Mouse (Mus musculus) intestine, embryonic 14.5 days (tissue): ENCODE measurements around the gene Insl3. TPM values are rescaled to one million over a fixed set of nuclear protein-coding genes. Genes with fewer than 3 reads are reported as not detected.
"Not testable (repeated sequence)": the region's sequence is repeated elsewhere in the genome, so short reads cannot be mapped to it uniquely, and the experiment has no call there.

Source experiments
- ATAC-seq: fragments of 200-750 bp; cut with Nextera tagmentation; replicated peaks from 2 replicates; pipeline ENCODE4 v1.8.0; 2017; ENCODE audit warnings: low read depth, moderate number of reproducible peaks, moderate TSS enrichment, moderate library complexity; ENCODE audit not compliant: low FRiP score, low TSS enrichment
- DNase-seq: peaks from one replicate; pipeline ENCODE4 v3.0.0-alpha.2; 2018; ENCODE audit warnings: low spot score
- H3K27ac ChIP-seq: fragments of 300-500 bp; sonication (generic); 2 replicates; pipeline ENCODE4 v1.5.1; 2014; ENCODE audit warnings: low read depth, mild to moderate bottlenecking, control low read depth
- H3K27me3 ChIP-seq: fragments of 300-500 bp; sonication (generic); replicated peaks from 2 replicates; pipeline ENCODE4 v1.6.1; 2014; ENCODE audit warnings: low read length, control low read depth; ENCODE audit not compliant: control insufficient read depth, insufficient read depth
- H3K36me3 ChIP-seq: fragments of 300-500 bp; sonication (generic); 2 replicates; pipeline ENCODE4 v1.6.1; 2014; ENCODE audit warnings: low read length, control low read depth; ENCODE audit not compliant: control insufficient read depth, insufficient read depth
- H3K4me1 ChIP-seq: fragments of 300-500 bp; sonication (generic); replicated peaks from 2 replicates; pipeline ENCODE4 v1.6.1; 2014; ENCODE audit warnings: low read length, control low read depth, mixed read lengths; ENCODE audit not compliant: control insufficient read depth, insufficient read depth
- H3K4me2 ChIP-seq: fragments of 300-500 bp; sonication (generic); 2 replicates; pipeline ENCODE4 v1.6.1; 2014; ENCODE audit warnings: low read length
- H3K4me3 ChIP-seq: fragments of 300-500 bp; sonication (generic); 2 replicates; pipeline ENCODE4 v1.5.1; 2014; ENCODE audit warnings: low read depth, low read length, control low read depth, mixed read lengths
- H3K9ac ChIP-seq: fragments of 300-500 bp; sonication (generic); 2 replicates; pipeline ENCODE4 v1.6.1; 2014; ENCODE audit warnings: mild to moderate bottlenecking, low read length
- H3K9me3 ChIP-seq: fragments of 300-500 bp; sonication (generic); 2 replicates; pipeline ENCODE4 v1.6.1; 2016; ENCODE audit warnings: low read length, control low read depth; ENCODE audit not compliant: control insufficient read depth
- WGBS: fragments of 180-500 bp; shearing (Covaris S2); extraction: QIAGEN DNeasy Blood & Tissue Kit; methylation state at CpG from one replicate; pipeline ENCODE4 v1.1.7; 2014; 5-methylcytosine and 5-hydroxymethylcytosine counted together
- polyA plus RNA-seq: library from polyadenylated mRNA; unstranded; fragments of >200 nt; fragmentation: Nextera tagmentation; extraction: Ambion mirVana; gene quantifications from 2 replicates; pipeline ENCODE4 v1.2.1, GENCODE M21; 2014

Insl3 gene
- polyA plus RNA-seq, 1 experiment from 2014 or later: 1.4 TPM

GRCm38 (mm10) chr8:71692509-71692908 is 3.5 kb downstream of the Insl3 start:
- peaks cover 86% of the 10 kb centered on the region for H3K27me3 ChIP-seq
- 9% methylated on average over 30 of the region's 30 CpGs for WGBS
- H3K9ac ChIP-seq: no peak overlapping the region
- DNase-seq: no peak
- no peak overlapping the region for H3K4me2 ChIP-seq
- no peak overlapping the region for H3K4me3 ChIP-seq
- H3K9me3 ChIP-seq: no peaks in the 10 kb centered on the region
- no peak for ATAC-seq
- peaks cover 8% of the 10 kb centered on the region; the same call in 1 of the 2 replicates for H3K4me1 ChIP-seq
- no peaks in the 10 kb centered on the region for H3K36me3 ChIP-seq
- no peak overlapping the region for H3K27ac ChIP-seq

- no peak overlapping the region for H3K27ac ChIP-seq
- H3K4me2 ChIP-seq: peak overlapping the region; percentile 24
- H3K27me3 ChIP-seq: peaks cover 78% of the 10 kb centered on the region
- H3K4me1 ChIP-seq: peaks cover 8% of the 10 kb centered on the region; the same call in 1 of the 2 replicates
- ATAC-seq: no peak; the same call in 1 of the 2 replicates
- WGBS: 14% methylated on average over 68 of the region's 68 CpGs
- H3K9ac ChIP-seq: no peak overlapping the region
- H3K36me3 ChIP-seq: no peaks in the 10 kb centered on the region
- 0 out of 2 replicates have a peak overlapping the region, but pooled peaks have one; percentile 10 for H3K4me3 ChIP-seq
- no peaks in the 10 kb centered on the region for H3K9me3 ChIP-seq
- DNase-seq: peak; percentile 60
These were observed 4.4 kb downstream of the Insl3 start for GRCm38 (mm10) chr8:71693166-71694041.

GRCm38 (mm10) chr8:71695456-71695855 is 6.4 kb downstream of the Insl3 start:
- H3K4me3 ChIP-seq, DNase-seq, H3K36me3 ChIP-seq, ATAC-seq, H3K9ac ChIP-seq, H3K4me2 ChIP-seq, H3K9me3 ChIP-seq, H3K27ac ChIP-seq, H3K4me1 ChIP-seq: not testable (repeated sequence)
- 68% methylated on average over 12 of the region's 12 CpGs for WGBS
- peaks cover 74% of the 10 kb centered on the region for H3K27me3 ChIP-seq

- DNase-seq: no peak
- Histone ChIP-seq H3K27me3 (peaks cover 52% of the 10 kb centered on the region), H3K4me3 (peak overlapping the region; percentile 31; the same call in 1 of the 2 replicates), H3K36me3 (no peaks in the 10 kb centered on the region), H3K9me3 (no peaks in the 10 kb centered on the region), H3K4me1 (no peaks in the 10 kb centered on the region), H3K9ac (no peak overlapping the region), H3K4me2 (peak overlapping the region; percentile 45), H3K27ac (no peak overlapping the region)
- ATAC-seq: peak; percentile 37; the same call in 1 of the 2 replicates
- WGBS: 5% methylated on average over 29 of the region's 29 CpGs
These were observed 11.7 kb downstream of the Insl3 start for GRCm38 (mm10) chr8:71700493-71701269.

GRCm38 (mm10) chr8:71701414-71702086 is 12.5 kb downstream of the Insl3 start, which contains the start of gene B3gnt3:
B3gnt3 (minus strand) TSS chr8:71701789.
- Histone ChIP-seq H3K4me3 (peak within 1 kb of the TSS; percentile 31), H3K4me1 (no peaks in the 10 kb centered on the region), H3K27me3 (peaks cover 51% of the 10 kb centered on the region), H3K9me3 (no peaks in the 10 kb centered on the region), H3K9ac (no peak within 1 kb of the TSS), H3K27ac (no peak within 1 kb of the TSS), H3K36me3 (no peaks in the 10 kb centered on the region), H3K4me2 (peak within 1 kb of the TSS; percentile 45)
- WGBS: 16% methylated on average over 33 of the region's 34 CpGs
- ATAC-seq (peak; percentile 62), DNase-seq (no peak)

- WGBS: 27% methylated on average over 4 of the region's 4 CpGs
- H3K9me3 ChIP-seq: no peaks in the 10 kb centered on the region
- H3K27me3 ChIP-seq: peaks cover 48% of the 10 kb centered on the region
- no peaks in the 10 kb centered on the region for H3K36me3 ChIP-seq
- ATAC-seq: 0 out of 2 replicates have a peak, but pooled peaks have one; percentile 24
- no peak overlapping the region for H3K4me3 ChIP-seq
- no peak for DNase-seq
- H3K4me1 ChIP-seq: no peaks in the 10 kb centered on the region
- no peak overlapping the region for H3K9ac ChIP-seq
- no peak overlapping the region for H3K4me2 ChIP-seq
- H3K27ac ChIP-seq: no peak overlapping the region
These were observed 13.0 kb downstream of the Insl3 start for GRCm38 (mm10) chr8:71702087-71702432.

- Histone ChIP-seq H3K27ac (no peak overlapping the region), H3K9me3 (no peaks in the 10 kb centered on the region), H3K4me2 (no peak overlapping the region), H3K4me3 (no peak overlapping the region), H3K4me1 (no peaks in the 10 kb centered on the region), H3K27me3 (peaks cover 47% of the 10 kb centered on the region), H3K9ac (no peak overlapping the region), H3K36me3 (no peaks in the 10 kb centered on the region)
- no peak for DNase-seq
- WGBS: 61% methylated on average over 3 of the region's 3 CpGs
- no peak for ATAC-seq
These were observed 13.9 kb downstream of the Insl3 start for GRCm38 (mm10) chr8:71702923-71703322.

GRCm38 (mm10) chr8:71703400-71703799 is 14.4 kb downstream of the Insl3 start:
- not testable (repeated sequence) for H3K4me1 ChIP-seq, ATAC-seq, H3K27ac ChIP-seq, H3K4me2 ChIP-seq, H3K4me3 ChIP-seq, H3K9me3 ChIP-seq, DNase-seq, H3K9ac ChIP-seq, H3K36me3 ChIP-seq
- peaks cover 47% of the 10 kb centered on the region for H3K27me3 ChIP-seq
